Mouse (Mus musculus): ENCODE measurements around the gene Gm11172. TPM values are rescaled to one million over a fixed set of nuclear protein-coding genes. Genes with fewer than 3 reads are reported as not detected.
A peak's percentile ranks its signal among the peaks of the same experiment; 100 is the strongest.

The Gm11172 gene
- polyA plus RNA-seq, 1 experiment from 2014 or later, result not detected

- H3K27ac ChIP-seq (ENCODE audit: low read length), result no peak overlapping the region
- H3K4me1 ChIP-seq (replicated peaks; ENCODE audit: control insufficient read depth, insufficient read depth, low read length), result no peaks in the 10 kb centered on the region
- H3K36me3 ChIP-seq (ENCODE audit: control insufficient read depth, insufficient read depth, low read length), result no peaks in the 10 kb centered on the region
- H3K9ac ChIP-seq (ENCODE audit: low read length), result no peak overlapping the region
- ATAC-seq (ENCODE audit: low read depth), result peak; percentile 32; the same call in 1 of the 2 replicates
- H3K4me3 ChIP-seq (ENCODE audit: low read length), result no peak overlapping the region
- WGBS, result 35% methylated on average over 4 of the region's 4 CpGs
- no peak overlapping the region for H3K4me2 ChIP-seq (ENCODE audit: low read depth, low read length)
- no peaks in the 10 kb centered on the region; the same call in 1 of the 2 replicates for H3K9me3 ChIP-seq (ENCODE audit: control insufficient read depth, low read length)
- H3K27me3 ChIP-seq (ENCODE audit: control insufficient read depth, insufficient read depth, low read depth, low read length), result no peaks in the 10 kb centered on the region
Measured at GRCm38 (mm10) chr16:10821387-10821786, 8.7 kb downstream of the Gm11172 start.

- Histone ChIP-seq H3K27ac (ENCODE audit: low read length) (no peak overlapping the region), H3K9me3 (ENCODE audit: control insufficient read depth, low read length) (no peaks in the 10 kb centered on the region; the same call in 1 of the 2 replicates), H3K4me2 (ENCODE audit: low read depth, low read length) (no peak overlapping the region), H3K36me3 (ENCODE audit: control insufficient read depth, insufficient read depth, low read length) (no peaks in the 10 kb centered on the region), H3K4me3 (ENCODE audit: low read length) (no peak overlapping the region), H3K27me3 (ENCODE audit: control insufficient read depth, insufficient read depth, low read depth, low read length) (no peaks in the 10 kb centered on the region), H3K9ac (ENCODE audit: low read length) (no peak overlapping the region), H3K4me1 (replicated peaks; ENCODE audit: control insufficient read depth, insufficient read depth, low read length) (no peaks in the 10 kb centered on the region)
- 74% methylated on average over 1 of the region's 1 CpGs for WGBS
- no peak for ATAC-seq (ENCODE audit: low read depth)
Measured at GRCm38 (mm10) chr16:10824536-10824935, 11.8 kb downstream of the Gm11172 start.

- H3K27ac ChIP-seq (ENCODE audit: low read length), result no peak overlapping the region
- no peaks in the 10 kb centered on the region; the same call in 1 of the 2 replicates for H3K9me3 ChIP-seq (ENCODE audit: control insufficient read depth, low read length)
- H3K4me1 ChIP-seq (replicated peaks; ENCODE audit: control insufficient read depth, insufficient read depth, low read length), result no peaks in the 10 kb centered on the region
- 77% methylated on average over 4 of the region's 4 CpGs for WGBS
- H3K4me3 ChIP-seq (ENCODE audit: low read length), result no peak overlapping the region
- no peaks in the 10 kb centered on the region for H3K36me3 ChIP-seq (ENCODE audit: control insufficient read depth, insufficient read depth, low read length)
- H3K4me2 ChIP-seq (ENCODE audit: low read depth, low read length), result no peak overlapping the region
- no peaks in the 10 kb centered on the region for H3K27me3 ChIP-seq (ENCODE audit: control insufficient read depth, insufficient read depth, low read depth, low read length)
- no peak overlapping the region for H3K9ac ChIP-seq (ENCODE audit: low read length)
- ATAC-seq (ENCODE audit: low read depth), result no peak
Measured at GRCm38 (mm10) chr16:10825840-10826239, 13.1 kb downstream of the Gm11172 start.

GRCm38 (mm10) chr16:10827269-10827668 lies 14.6 kb downstream of the Gm11172 start:
- no peak overlapping the region for H3K4me2 ChIP-seq (ENCODE audit: low read depth, low read length)
- H3K4me3 ChIP-seq (ENCODE audit: low read length), result no peak overlapping the region
- no peak overlapping the region for H3K9ac ChIP-seq (ENCODE audit: low read length)
- ATAC-seq (ENCODE audit: low read depth), result no peak
- no peaks in the 10 kb centered on the region for H3K4me1 ChIP-seq (replicated peaks; ENCODE audit: control insufficient read depth, insufficient read depth, low read length)
- no peak overlapping the region for H3K27ac ChIP-seq (ENCODE audit: low read length)
- H3K9me3 ChIP-seq (ENCODE audit: control insufficient read depth, low read length), result no peaks in the 10 kb centered on the region; the same call in 1 of the 2 replicates
- 82% methylated on average over 9 of the region's 9 CpGs for WGBS
- H3K36me3 ChIP-seq (ENCODE audit: control insufficient read depth, insufficient read depth, low read length), result no peaks in the 10 kb centered on the region
- H3K27me3 ChIP-seq (ENCODE audit: control insufficient read depth, insufficient read depth, low read depth, low read length), result no peaks in the 10 kb centered on the region

- no peak overlapping the region for H3K4me3 ChIP-seq (ENCODE audit: low read length)
- WGBS, result 74% methylated on average over 7 of the region's 7 CpGs
- no peak overlapping the region for H3K27ac ChIP-seq (ENCODE audit: low read length)
- no peaks in the 10 kb centered on the region for H3K4me1 ChIP-seq (replicated peaks; ENCODE audit: control insufficient read depth, insufficient read depth, low read length)
- H3K4me2 ChIP-seq (ENCODE audit: low read depth, low read length), result no peak overlapping the region
- no peaks in the 10 kb centered on the region for H3K27me3 ChIP-seq (ENCODE audit: control insufficient read depth, insufficient read depth, low read depth, low read length)
- no peak for ATAC-seq (ENCODE audit: low read depth)
- H3K9ac ChIP-seq (ENCODE audit: low read length), result no peak overlapping the region
- no peaks in the 10 kb centered on the region for H3K36me3 ChIP-seq (ENCODE audit: control insufficient read depth, insufficient read depth, low read length)
- no peaks in the 10 kb centered on the region; the same call in 1 of the 2 replicates for H3K9me3 ChIP-seq (ENCODE audit: control insufficient read depth, low read length)
Measured at GRCm38 (mm10) chr16:10827766-10828460, 15.2 kb downstream of the Gm11172 start.

GRCm38 (mm10) chr16:10828461-10828805 lies 15.7 kb downstream of the Gm11172 start:
- 63% methylated on average over 4 of the region's 4 CpGs for whole genome bisulfite sequencing
- Histone ChIP-seq H3K27ac (ENCODE audit: low read length) (no peak overlapping the region), H3K9ac (ENCODE audit: low read length) (no peak overlapping the region), H3K36me3 (ENCODE audit: control insufficient read depth, insufficient read depth, low read length) (no peaks in the 10 kb centered on the region), H3K27me3 (ENCODE audit: control insufficient read depth, insufficient read depth, low read depth, low read length) (no peaks in the 10 kb centered on the region), H3K4me3 (ENCODE audit: low read length) (no peak overlapping the region), H3K4me2 (ENCODE audit: low read depth, low read length) (no peak overlapping the region), H3K4me1 (replicated peaks; ENCODE audit: control insufficient read depth, insufficient read depth, low read length) (no peaks in the 10 kb centered on the region), H3K9me3 (ENCODE audit: control insufficient read depth, low read length) (no peaks in the 10 kb centered on the region; the same call in 1 of the 2 replicates)
- no peak for ATAC-seq (ENCODE audit: low read depth)

GRCm38 (mm10) chr16:10834542-10834910 lies 21.8 kb downstream of the Gm11172 start:
- WGBS, result 4% methylated on average over 12 of the region's 12 CpGs
- no peaks in the 10 kb centered on the region for H3K9me3 ChIP-seq (ENCODE audit: control insufficient read depth, low read length)
- no peak for ATAC-seq (ENCODE audit: low read depth)
- peak overlapping the region; percentile 12; the same call in 1 of the 2 replicates for H3K27ac ChIP-seq (ENCODE audit: low read length)
- H3K4me2 ChIP-seq (ENCODE audit: low read depth, low read length), result peak overlapping the region; percentile 90
- H3K27me3 ChIP-seq (ENCODE audit: control insufficient read depth, insufficient read depth, low read depth, low read length), result no peaks in the 10 kb centered on the region
- H3K4me1 ChIP-seq (replicated peaks; ENCODE audit: control insufficient read depth, insufficient read depth, low read length), result peaks cover 18% of the 10 kb centered on the region
- peak overlapping the region; percentile 88 for H3K4me3 ChIP-seq (ENCODE audit: low read length)
- no peaks in the 10 kb centered on the region for H3K36me3 ChIP-seq (ENCODE audit: control insufficient read depth, insufficient read depth, low read length)
- peak overlapping the region; percentile 79 for H3K9ac ChIP-seq (ENCODE audit: low read length)

GRCm38 (mm10) chr16:10834911-10835587 lies 22.3 kb downstream of the Gm11172 start, which contains the start of gene Rmi2:
TSS of gene Rmi2 (plus strand) at chr16:10835059.
- peak; percentile 92 for ATAC-seq (ENCODE audit: low read depth)
- Histone ChIP-seq H3K4me1 (replicated peaks; ENCODE audit: control insufficient read depth, insufficient read depth, low read length) (peaks cover 23% of the 10 kb centered on the region), H3K9me3 (ENCODE audit: control insufficient read depth, low read length) (no peaks in the 10 kb centered on the region), H3K27me3 (ENCODE audit: control insufficient read depth, insufficient read depth, low read depth, low read length) (no peaks in the 10 kb centered on the region), H3K4me2 (ENCODE audit: low read depth, low read length) (peak within 1 kb of the TSS; percentile 90), H3K4me3 (ENCODE audit: low read length) (peak within 1 kb of the TSS; percentile 88), H3K36me3 (ENCODE audit: control insufficient read depth, insufficient read depth, low read length) (no peaks in the 10 kb centered on the region), H3K27ac (ENCODE audit: low read length) (peak within 1 kb of the TSS; percentile 90), H3K9ac (ENCODE audit: low read length) (peak within 1 kb of the TSS; percentile 79)
- WGBS, result under 1% methylated on average over 52 of the region's 69 CpGs

- Histone ChIP-seq H3K9me3 (ENCODE audit: control insufficient read depth, low read length) (no peaks in the 10 kb centered on the region), H3K9ac (ENCODE audit: low read length) (no peak overlapping the region; the same call in 1 of the 2 replicates), H3K4me3 (ENCODE audit: low read length) (no peak overlapping the region), H3K4me1 (replicated peaks; ENCODE audit: control insufficient read depth, insufficient read depth, low read length) (peaks cover 23% of the 10 kb centered on the region), H3K4me2 (ENCODE audit: low read depth, low read length) (no peak overlapping the region), H3K27ac (ENCODE audit: low read length) (no peak overlapping the region), H3K27me3 (ENCODE audit: control insufficient read depth, insufficient read depth, low read depth, low read length) (no peaks in the 10 kb centered on the region), H3K36me3 (ENCODE audit: control insufficient read depth, insufficient read depth, low read length) (no peaks in the 10 kb centered on the region)
- WGBS, result 90% methylated on average over 3 of the region's 3 CpGs
- ATAC-seq (ENCODE audit: low read depth), result no peak
Measured at GRCm38 (mm10) chr16:10836388-10836787, 23.7 kb downstream of the Gm11172 start.
